8 mouse cellular contexts compared by ENCODE assay signal in genomic region chr4:107801366-107802184, GRCm38 (mm10). TPM values are rescaled to one million over a fixed set of nuclear protein-coding genes. Genes with fewer than 3 reads are reported as not detected.
A peak's percentile ranks its signal among the peaks of the same experiment; 100 is the strongest.
DNase-seq lines count a peak whose midpoint lies in the region; ATAC-seq and TF ChIP-seq lines count a peak whose summit lies in the region.

No protein-coding gene starts in this region.

- no peak; the same call in 1 of the 2 replicates for TF ChIP-seq CTCF in cerebellum, adult 2 months (IDR thresholded peaks at IDR 0.05; ENCODE audit: borderline replicate concordance, insufficient read depth, low read depth, low read length)
- TF ChIP-seq CTCF in left cerebral cortex, adult 2 months (IDR thresholded peaks at IDR 0.05): peak; percentile 23

- no peaks in the 10 kb centered on the region for H3K9me3 ChIP-seq in hindbrain, embryonic 14.5 days (ENCODE audit: control insufficient read depth, low read length)

- TF ChIP-seq POLR2A in cerebellum, adult 2 months (IDR thresholded peaks at IDR 0.05; ENCODE audit: borderline replicate concordance, insufficient read depth, low read length): peak; percentile 85

- peak overlapping the region; percentile 92 for H3K27ac ChIP-seq in cerebellum, adult 2 months (ENCODE audit: insufficient read depth, low read length)
- peak overlapping the region; percentile 96 for H3K27ac ChIP-seq in hindbrain, embryonic 14.5 days
- peak overlapping the region; percentile 82 for H3K27ac ChIP-seq in left cerebral cortex, adult 2 months

- no peaks in the 10 kb centered on the region for H3K27me3 ChIP-seq in cerebellum, adult 2 months (ENCODE audit: control insufficient read depth, insufficient read depth, low read length)
- H3K27me3 ChIP-seq in hindbrain, embryonic 14.5 days (ENCODE audit: control insufficient read depth, insufficient read depth, low read length): no peaks in the 10 kb centered on the region

- peaks cover 13% of the 10 kb centered on the region for H3K4me1 ChIP-seq in cerebellum, adult 2 months (ENCODE audit: control insufficient read depth, insufficient read depth, low read length)
- peaks cover 34% of the 10 kb centered on the region for H3K4me1 ChIP-seq in hindbrain, embryonic 14.5 days (replicated peaks; ENCODE audit: control insufficient read depth, insufficient read depth, low read length)

- WGBS in cerebellum, adult 2 months: 3% methylated on average over 32 of the region's 41 CpGs
- 1% methylated on average over 37 of the region's 41 CpGs for WGBS in hindbrain, embryonic 14.5 days

- peak overlapping the region; percentile 96 for H3K9ac ChIP-seq in hindbrain, embryonic 14.5 days

- H3K36me3 ChIP-seq in hindbrain, embryonic 14.5 days (replicated peaks; ENCODE audit: control insufficient read depth, insufficient read depth): peaks cover 7% of the 10 kb centered on the region

- H3K4me3 ChIP-seq in cerebellum, adult 2 months (replicated peaks; ENCODE audit: insufficient read depth, low read depth, low read length): peak overlapping the region; percentile 89
- H3K4me3 ChIP-seq in hindbrain, embryonic 14.5 days (replicated peaks; ENCODE audit: low read length): peak overlapping the region; percentile 92
- peak overlapping the region; percentile 60 for H3K4me3 ChIP-seq in left cerebral cortex, adult 2 months

- ATAC-seq in hindbrain, embryonic 14.5 days (ENCODE audit: low FRiP score): peak; percentile 79

- DNase-seq in MEL-GATA-1-ER (ENCODE audit: extremely low read depth, low read depth): peak; percentile 54
- DNase-seq in cerebellum, adult 2 months: peak; percentile 90 to 91
- peak; percentile 56 for DNase-seq in forelimb bud, embryonic 11.5 days (ENCODE audit: low read depth, low spot score)
- DNase-seq in hindbrain, embryonic 14.5 days (ENCODE audit: low spot score): peak; percentile 84
- DNase-seq in left cerebral cortex, adult 2 months (ENCODE audit: extremely low spot score in 1 of 2, low spot score in 2 of 2): peak; percentile 83 to 87
- DNase-seq in lung, postnatal 4 days: peak; percentile 75 to 81
- peak; percentile 75 for DNase-seq in retina, postnatal 7 days (ENCODE audit: low read depth, low spot score)
- peak; percentile 69 for DNase-seq in urinary bladder, postnatal 25 days (ENCODE audit: low spot score)

- intact Hi-C loops in left cerebral cortex, adult 2 months (cut with DNase I): loop anchor here (1.0 to 5.0 kb wide), 5 partner anchors 15 to 86 kb away; partner anchors contain the start of gene 0610037L13Rik

- peak overlapping the region; percentile 72 for H3K4me2 ChIP-seq in hindbrain, embryonic 14.5 days (replicated peaks)

RNA-seq across cellular contexts. Expression of gene Lrp8, which starts 0.5 kb away (rescaled TPM):
- polyA plus RNA-seq in cerebellum, adult 2 months (2012; rRNA removed): 55.4 and 62.4 TPM in 2 replicates
- polyA plus RNA-seq in hindbrain, embryonic 14.5 days (2014; fragmentation: Nextera tagmentation; extraction: Ambion mirVana): 62.2 and 69.5 TPM in 2 replicates
- total RNA-seq in left cerebral cortex, adult 2 months (2021): 100 to 1,000 TPM in 1 of 2 experiments, 10 to 100 TPM in 1; 93.2 to 123 TPM

Comparison
In these comparisons a context has a peak if more than half of its experiments do, and no peak if none do; other contexts are left out.
1. Peak in every context shown above with its lines: DNase-seq, ATAC-seq, H3K4me3 ChIP-seq and H3K27ac ChIP-seq.